Mouse (Mus musculus) lung, postnatal 0 days (tissue): Measurements from ENCODE around the gene Tcl1b1. TPM values are rescaled to one million over a fixed set of nuclear protein-coding genes. Genes with fewer than 3 reads are reported as not detected.
A peak's percentile ranks its signal among the peaks of the same experiment; 100 is the strongest.
"Not testable (repeated sequence)": the region's sequence is repeated elsewhere in the genome, so short reads cannot be mapped to it uniquely, and the experiment has no call there.

Experiments
- ATAC-seq: fragments of 200-750 bp; cut with Nextera tagmentation; 2 replicates; pipeline ENCODE4 v1.8.0; 2017; ENCODE audit warnings: moderate library complexity
- DNase-seq: peaks from one replicate; pipeline ENCODE4 v3.0.0-alpha.2; 2016; ENCODE audit warnings: low spot score
- H3K27ac ChIP-seq: fragments of 300-500 bp; sonication (generic); 2 replicates; pipeline ENCODE4 v1.5.1; 2014; ENCODE audit warnings: antibody characterized with exemption, mild to moderate bottlenecking, low read length, mixed read lengths
- H3K27me3 ChIP-seq: fragments of 300-500 bp; sonication (generic); replicated peaks from 2 replicates; pipeline ENCODE4 v1.6.1; 2014; ENCODE audit warnings: low read length, mixed read lengths; ENCODE audit not compliant: insufficient read depth
- H3K36me3 ChIP-seq: fragments of 300-500 bp; sonication (generic); 2 replicates; pipeline ENCODE4 v1.6.1; 2014; ENCODE audit warnings: low read length, mixed read lengths; ENCODE audit not compliant: insufficient read depth
- H3K4me1 ChIP-seq: fragments of 300-500 bp; sonication (generic); 2 replicates; pipeline ENCODE4 v1.6.1; 2014; ENCODE audit warnings: antibody characterized with exemption, low read depth, low read length, mixed read lengths; ENCODE audit not compliant: insufficient read depth
- H3K4me2 ChIP-seq: fragments of 300-500 bp; sonication (generic); replicated peaks from 2 replicates; pipeline ENCODE4 v1.6.1; 2014; ENCODE audit warnings: low read depth, mild to moderate bottlenecking, low read length, moderate library complexity, mixed read lengths
- H3K4me3 ChIP-seq: fragments of 300-500 bp; sonication (generic); 2 replicates; pipeline ENCODE4 v1.5.1; 2014; ENCODE audit warnings: low read depth, low read length
- H3K9ac ChIP-seq: fragments of 300-500 bp; sonication (generic); replicated peaks from 2 replicates; pipeline ENCODE4 v1.6.1; 2014; ENCODE audit warnings: low read depth, mild to moderate bottlenecking
- H3K9me3 ChIP-seq: fragments of 300-500 bp; sonication (generic); 2 replicates; pipeline ENCODE4 v1.6.1; 2016; ENCODE audit warnings: low read length, mixed read lengths
- CTCF ChIP-seq: IDR thresholded peaks from 2 replicates; pipeline ENCODE4 v1.5.1; 2016; ENCODE audit warnings: antibody characterized with exemption, mild to moderate bottlenecking
- EP300 ChIP-seq: IDR thresholded peaks from 2 replicates; pipeline ENCODE4 v1.6.1; 2016; ENCODE audit warnings: antibody characterized with exemption, mild to moderate bottlenecking, control low read depth
- WGBS: fragments of 180-500 bp; shearing (Covaris S2); extraction: QIAGEN DNeasy Blood & Tissue Kit; methylation state at CpG from one replicate; pipeline ENCODE4 v1.1.7; 2014; 5-methylcytosine and 5-hydroxymethylcytosine counted together
- polyA plus RNA-seq: library from polyadenylated mRNA; unstranded; fragments of >200 nt; fragmentation: Nextera tagmentation; extraction: Ambion mirVana; gene quantifications from 2 replicates; pipeline ENCODE4 v1.2.1, GENCODE M21; 2015

The Tcl1b1 gene
- polyA plus RNA-seq, 1 experiment from 2014 or later = not detected

- DNase-seq, H3K9me3 ChIP-seq, H3K9ac ChIP-seq, H3K36me3 ChIP-seq, H3K4me1 ChIP-seq, H3K27ac ChIP-seq, H3K4me2 ChIP-seq, ATAC-seq, H3K27me3 ChIP-seq, H3K4me3 ChIP-seq: not testable (repeated sequence)
- WGBS = 35% methylated on average over 2 of the region's 2 CpGs
- peak; percentile 43 for TF ChIP-seq CTCF
Observed at GRCm38 (mm10) chr12:105188980-105189379, 29.5 kb downstream of the Tcl1b1 start.

GRCm38 (mm10) chr12:105190743-105191142 lies 31.3 kb downstream of the Tcl1b1 start, which contains the start of gene Tcl1b3:
Gene Tcl1b3, plus strand, starts transcription at chr12:105191043.
- WGBS = 90% methylated on average over 6 of the region's 6 CpGs

GRCm38 (mm10) chr12:105199684-105200497 lies 40.4 kb downstream of the Tcl1b1 start:
- WGBS = 65% methylated on average over 7 of the region's 7 CpGs

More at GRCm38 (mm10) chr12:105190743-105191142, 31.3 kb downstream of the Tcl1b1 start, which contains the start of gene Tcl1b3:
- H3K36me3 ChIP-seq, H3K4me1 ChIP-seq, DNase-seq, H3K9ac ChIP-seq, ATAC-seq, H3K4me3 ChIP-seq, H3K27me3 ChIP-seq, H3K9me3 ChIP-seq, H3K27ac ChIP-seq, H3K4me2 ChIP-seq: not testable (repeated sequence)

GRCm38 (mm10) chr12:105201657-105202056 lies 42.2 kb downstream of the Tcl1b1 start, which contains the start of gene Tcl1b4:
Gene Tcl1b4, plus strand, starts transcription at chr12:105201957.
- H3K9me3 ChIP-seq, H3K4me1 ChIP-seq, ATAC-seq: not testable (repeated sequence)

More at GRCm38 (mm10) chr12:105199684-105200497, 40.4 kb downstream of the Tcl1b1 start:
- not testable (repeated sequence) for H3K4me2 ChIP-seq, ATAC-seq, H3K9ac ChIP-seq, H3K9me3 ChIP-seq, H3K27ac ChIP-seq, H3K36me3 ChIP-seq, DNase-seq, H3K4me1 ChIP-seq, H3K27me3 ChIP-seq, H3K4me3 ChIP-seq

GRCm38 (mm10) chr12:105207071-105207470 lies 47.6 kb downstream of the Tcl1b1 start:
- no peak overlapping the region for H3K4me3 ChIP-seq
- ATAC-seq (no peak), DNase-seq (no peak)
- no peak overlapping the region for H3K9ac ChIP-seq
- 54% methylated on average over 1 of the region's 1 CpGs for WGBS
- H3K27ac ChIP-seq = no peak overlapping the region
- TF ChIP-seq CTCF = no peak
- no peak for TF ChIP-seq EP300
- H3K36me3 ChIP-seq = no peaks in the 10 kb centered on the region
- H3K9me3 ChIP-seq = no peaks in the 10 kb centered on the region
- H3K27me3 ChIP-seq = no peaks in the 10 kb centered on the region
- H3K4me2 ChIP-seq = no peak overlapping the region
- H3K4me1 ChIP-seq = no peaks in the 10 kb centered on the region

More at GRCm38 (mm10) chr12:105201657-105202056, 42.2 kb downstream of the Tcl1b1 start, which contains the start of gene Tcl1b4:
- H3K9ac ChIP-seq, H3K4me2 ChIP-seq, H3K27ac ChIP-seq, H3K36me3 ChIP-seq, H3K27me3 ChIP-seq, DNase-seq, H3K4me3 ChIP-seq: not testable (repeated sequence)
- WGBS = 71% methylated on average over 1 of the region's 1 CpGs

GRCm38 (mm10) chr12:105208441-105208840 lies 49.0 kb downstream of the Tcl1b1 start:
- no peaks in the 10 kb centered on the region for H3K27me3 ChIP-seq
- H3K9ac ChIP-seq = no peak overlapping the region
- DNase-seq = no peak
- H3K4me3 ChIP-seq = no peak overlapping the region
- WGBS = 92% methylated on average over 1 of the region's 1 CpGs
- no peak for ATAC-seq
- no peak for TF ChIP-seq CTCF
- TF ChIP-seq EP300 = no peak
- no peaks in the 10 kb centered on the region for H3K36me3 ChIP-seq
- no peak overlapping the region for H3K4me2 ChIP-seq
- H3K4me1 ChIP-seq = no peaks in the 10 kb centered on the region
- H3K27ac ChIP-seq = no peak overlapping the region
- no peaks in the 10 kb centered on the region for H3K9me3 ChIP-seq
